Mouse (Mus musculus): ENCODE measurements around the gene Sbsn. TPM values are rescaled to one million over a fixed set of nuclear protein-coding genes. Genes with fewer than 3 reads are reported as not detected.

Sbsn gene
- polyA plus RNA-seq, 1 experiment from 2014 or later = 0.51 TPM

GRCm38 (mm10) chr7:30794921-30795320 lies 43.6 kb downstream of the Sbsn start:
- no peaks in the 10 kb centered on the region for H3K4me1 ChIP-seq
- no peak for DNase-seq (ENCODE audit: low spot score)
- H3K9me3 ChIP-seq (replicated peaks) = peaks cover 5% of the 10 kb centered on the region
- no peak overlapping the region for H3K27ac ChIP-seq (replicated peaks)
- H3K27me3 ChIP-seq (ENCODE audit: low read depth, poor library complexity, severe bottlenecking) = no peaks in the 10 kb centered on the region
- H3K36me3 ChIP-seq = no peaks in the 10 kb centered on the region
- no peak overlapping the region for H3K4me3 ChIP-seq

GRCm38 (mm10) chr7:30796790-30797189 lies 45.5 kb downstream of the Sbsn start:
- WGBS = 79% methylated on average over 1 of the region's 1 CpGs
- DNase-seq (ENCODE audit: low spot score) = no peak
- no peak overlapping the region for H3K27ac ChIP-seq (replicated peaks)
- H3K36me3 ChIP-seq = no peaks in the 10 kb centered on the region
- no peaks in the 10 kb centered on the region for H3K4me1 ChIP-seq
- no peaks in the 10 kb centered on the region for H3K27me3 ChIP-seq (ENCODE audit: low read depth, poor library complexity, severe bottlenecking)
- H3K9me3 ChIP-seq (replicated peaks) = peaks cover 13% of the 10 kb centered on the region
- no peak overlapping the region for H3K4me3 ChIP-seq

GRCm38 (mm10) chr7:30800653-30801052 lies 49.4 kb downstream of the Sbsn start:
- Histone ChIP-seq H3K9me3 (replicated peaks) (peaks cover 21% of the 10 kb centered on the region), H3K27ac (replicated peaks) (no peak overlapping the region), H3K36me3 (no peaks in the 10 kb centered on the region), H3K27me3 (ENCODE audit: low read depth, poor library complexity, severe bottlenecking) (no peaks in the 10 kb centered on the region), H3K4me1 (no peaks in the 10 kb centered on the region), H3K4me3 (no peak overlapping the region)
- DNase-seq (ENCODE audit: low spot score) = no peak

- Histone ChIP-seq H3K4me1 (no peaks in the 10 kb centered on the region), H3K27me3 (ENCODE audit: low read depth, poor library complexity, severe bottlenecking) (no peaks in the 10 kb centered on the region), H3K9me3 (replicated peaks) (peaks cover 25% of the 10 kb centered on the region), H3K27ac (replicated peaks) (no peak overlapping the region), H3K36me3 (no peaks in the 10 kb centered on the region), H3K4me3 (no peak overlapping the region)
- DNase-seq (ENCODE audit: low spot score) = no peak
- WGBS = 91% methylated on average over 3 of the region's 3 CpGs
These were observed 52.0 kb downstream of the Sbsn start for GRCm38 (mm10) chr7:30803256-30803655.

GRCm38 (mm10) chr7:30804026-30804715 lies 52.9 kb downstream of the Sbsn start:
- peaks cover 25% of the 10 kb centered on the region for H3K9me3 ChIP-seq (replicated peaks)
- H3K4me3 ChIP-seq = no peak overlapping the region
- 86% methylated on average over 9 of the region's 9 CpGs for WGBS
- H3K27ac ChIP-seq (replicated peaks) = no peak overlapping the region
- no peaks in the 10 kb centered on the region for H3K27me3 ChIP-seq (ENCODE audit: low read depth, poor library complexity, severe bottlenecking)
- DNase-seq (ENCODE audit: low spot score) = no peak
- no peaks in the 10 kb centered on the region for H3K4me1 ChIP-seq
- no peaks in the 10 kb centered on the region for H3K36me3 ChIP-seq

Other genes with a start within 250 kb of the Sbsn start
- gene Arhgap33, start 216.4 kb upstream of the Sbsn start, polyA plus RNA-seq (2016; fragmentation: Nextera tagmentation; extraction: Ambion mirVana) = 36.6 and 62.0 TPM in 2 replicates
- 6.1 and 6.2 TPM in 2 replicates for gene Hspb6, start 199.3 kb upstream of the Sbsn start, polyA plus RNA-seq (2016; fragmentation: Nextera tagmentation; extraction: Ambion mirVana)
- 13.4 and 17.1 TPM in 2 replicates for gene Proser3, start 199.2 kb upstream of the Sbsn start, polyA plus RNA-seq (2016; fragmentation: Nextera tagmentation; extraction: Ambion mirVana)
- gene Lin37, start 191.6 kb upstream of the Sbsn start, polyA plus RNA-seq (2016; fragmentation: Nextera tagmentation; extraction: Ambion mirVana) = 45.9 and 46.7 TPM in 2 replicates
- gene U2af1l4, start 188.2 kb upstream of the Sbsn start, polyA plus RNA-seq (2016; fragmentation: Nextera tagmentation; extraction: Ambion mirVana) = 93.2 and 99.5 TPM in 2 replicates
- 17.0 and 19.6 TPM in 2 replicates for gene Gm49396, start 188.1 kb upstream of the Sbsn start, polyA plus RNA-seq (2016; fragmentation: Nextera tagmentation; extraction: Ambion mirVana)
- 131 and 133 TPM in 2 replicates for gene Psenen, start 187.8 kb upstream of the Sbsn start, polyA plus RNA-seq (2016; fragmentation: Nextera tagmentation; extraction: Ambion mirVana)
- 4.4 and 7.2 TPM in 2 replicates for gene Igflr1, start 186.0 kb upstream of the Sbsn start, polyA plus RNA-seq (2016; fragmentation: Nextera tagmentation; extraction: Ambion mirVana)
- gene Kmt2b, start 162.7 kb upstream of the Sbsn start, polyA plus RNA-seq (2016; fragmentation: Nextera tagmentation; extraction: Ambion mirVana) = 7.4 and 10.6 TPM in 2 replicates
- gene Zbtb32, start 152.6 kb upstream of the Sbsn start, polyA plus RNA-seq (2016; fragmentation: Nextera tagmentation; extraction: Ambion mirVana) = 0.26 and 0.61 TPM in 2 replicates
- gene Upk1a, start 138.6 kb upstream of the Sbsn start, polyA plus RNA-seq (2016; fragmentation: Nextera tagmentation; extraction: Ambion mirVana) = 0.44 and 0.79 TPM in 2 replicates
- 779 and 792 TPM in 2 replicates for gene Cox6b1, start 125.3 kb upstream of the Sbsn start, polyA plus RNA-seq (2016; fragmentation: Nextera tagmentation; extraction: Ambion mirVana)
- not detected in 2 replicates for gene Etv2, start 115.6 kb upstream of the Sbsn start, polyA plus RNA-seq (2016; fragmentation: Nextera tagmentation; extraction: Ambion mirVana)
- gene Rbm42, start 101.2 kb upstream of the Sbsn start, polyA plus RNA-seq (2016; fragmentation: Nextera tagmentation; extraction: Ambion mirVana) = 140 and 145 TPM in 2 replicates
- 79.8 and 84.0 TPM in 2 replicates for gene Haus5, start 86.5 kb upstream of the Sbsn start, polyA plus RNA-seq (2016; fragmentation: Nextera tagmentation; extraction: Ambion mirVana)
- not detected in 2 replicates for gene Pmis2, start 79.9 kb upstream of the Sbsn start, polyA plus RNA-seq (2016; fragmentation: Nextera tagmentation; extraction: Ambion mirVana)
- not detected in 2 replicates for gene 2200002J24Rik, start 52.5 kb upstream of the Sbsn start, polyA plus RNA-seq (2016; fragmentation: Nextera tagmentation; extraction: Ambion mirVana)
- gene Atp4a, start 39.3 kb upstream of the Sbsn start, polyA plus RNA-seq (2016; fragmentation: Nextera tagmentation; extraction: Ambion mirVana) = 0.89 and 1.1 TPM in 2 replicates
- 155 and 164 TPM in 2 replicates for gene Tmem147, start 21.9 kb upstream of the Sbsn start, polyA plus RNA-seq (2016; fragmentation: Nextera tagmentation; extraction: Ambion mirVana)
- 0.33 and 0.40 TPM in 2 replicates for gene Gapdhs, start 7.8 kb upstream of the Sbsn start, polyA plus RNA-seq (2016; fragmentation: Nextera tagmentation; extraction: Ambion mirVana)
- gene Dmkn, start 12.3 kb downstream of the Sbsn start, polyA plus RNA-seq (2016; fragmentation: Nextera tagmentation; extraction: Ambion mirVana) = not detected in 2 replicates
- gene Krtdap, start 36.4 kb downstream of the Sbsn start, polyA plus RNA-seq (2016; fragmentation: Nextera tagmentation; extraction: Ambion mirVana) = not detected in 2 replicates
- gene Ffar2, start 72.3 kb downstream of the Sbsn start, polyA plus RNA-seq (2016; fragmentation: Nextera tagmentation; extraction: Ambion mirVana) = not detected in 2 replicates
- gene Ffar3, start 104.7 kb downstream of the Sbsn start, polyA plus RNA-seq (2016; fragmentation: Nextera tagmentation; extraction: Ambion mirVana) = not detected in 2 replicates
- not detected in 2 replicates for gene Ffar1, start 110.1 kb downstream of the Sbsn start, polyA plus RNA-seq (2016; fragmentation: Nextera tagmentation; extraction: Ambion mirVana)
- 0.02 TPM in 1 of 2 replicates, not detected in the other for gene Cd22, start 128.9 kb downstream of the Sbsn start, polyA plus RNA-seq (2016; fragmentation: Nextera tagmentation; extraction: Ambion mirVana)
- 0.22 and 0.52 TPM in 2 replicates for gene Mag, start 163.4 kb downstream of the Sbsn start, polyA plus RNA-seq (2016; fragmentation: Nextera tagmentation; extraction: Ambion mirVana)
- not detected in 2 replicates for gene Hamp2, start 173.2 kb downstream of the Sbsn start, polyA plus RNA-seq (2016; fragmentation: Nextera tagmentation; extraction: Ambion mirVana)
- gene Hamp, start 192.6 kb downstream of the Sbsn start, polyA plus RNA-seq (2016; fragmentation: Nextera tagmentation; extraction: Ambion mirVana) = not detected in 2 replicates
- gene Usf2, start 205.3 kb downstream of the Sbsn start, polyA plus RNA-seq (2016; fragmentation: Nextera tagmentation; extraction: Ambion mirVana) = 22.6 and 23.5 TPM in 2 replicates
- 22.0 and 25.3 TPM in 2 replicates for gene Lsr, start 222.0 kb downstream of the Sbsn start, polyA plus RNA-seq (2016; fragmentation: Nextera tagmentation; extraction: Ambion mirVana)
- 0.71 and 0.91 TPM in 2 replicates for gene Fam187b, start 222.3 kb downstream of the Sbsn start, polyA plus RNA-seq (2016; fragmentation: Nextera tagmentation; extraction: Ambion mirVana)

Data from midbrain, embryonic 10.5 days (tissue).